Mouse (Mus musculus) c-Kit-positive CD71-positive TER-119-negative erythroid progenitor cells, embryonic 14.5 days (primary cell): ENCODE data around the gene Kcnj15.

ENCODE experiments used
- DNase-seq: peaks from one replicate; pipeline ENCODE4 v3.0.0-alpha.2; 2013; ENCODE audit warnings: low read depth

Kcnj15 gene

GRCm38 (mm10) chr16:95257266-95257894, at the start of gene Kcnj15:
Gene Kcnj15, plus strand, starts transcription at chr16:95257558.
- DNase-seq = no peak

GRCm38 (mm10) chr16:95208243-95208642, 49.1 kb upstream of the Kcnj15 start:
- no peak for DNase-seq

- no peak for DNase-seq
Measured at GRCm38 (mm10) chr16:95209011-95209466, 48.3 kb upstream of the Kcnj15 start.

- DNase-seq = no peak
Measured at GRCm38 (mm10) chr16:95214251-95215197, 42.8 kb upstream of the Kcnj15 start.

GRCm38 (mm10) chr16:95215782-95216181, 41.6 kb upstream of the Kcnj15 start:
- DNase-seq = no peak

GRCm38 (mm10) chr16:95216346-95216745, 41.0 kb upstream of the Kcnj15 start:
- no peak for DNase-seq

- DNase-seq = no peak
Measured at GRCm38 (mm10) chr16:95216824-95217223, 40.5 kb upstream of the Kcnj15 start.

GRCm38 (mm10) chr16:95218783-95219182, 38.6 kb upstream of the Kcnj15 start:
- DNase-seq = no peak

GRCm38 (mm10) chr16:95219459-95219858, 37.9 kb upstream of the Kcnj15 start:
- DNase-seq = no peak

- DNase-seq = no peak
Measured at GRCm38 (mm10) chr16:95221051-95221450, 36.3 kb upstream of the Kcnj15 start.

- DNase-seq = no peak
Measured at GRCm38 (mm10) chr16:95222026-95222718, 35.2 kb upstream of the Kcnj15 start.

GRCm38 (mm10) chr16:95223435-95223834, 33.9 kb upstream of the Kcnj15 start:
- no peak for DNase-seq

GRCm38 (mm10) chr16:95225285-95225684, 32.1 kb upstream of the Kcnj15 start:
- no peak for DNase-seq

- no peak for DNase-seq
Measured at GRCm38 (mm10) chr16:95231768-95232167, 25.6 kb upstream of the Kcnj15 start.

- no peak for DNase-seq
Measured at GRCm38 (mm10) chr16:95234891-95235548, 22.3 kb upstream of the Kcnj15 start.

GRCm38 (mm10) chr16:95239209-95239925, 18.0 kb upstream of the Kcnj15 start:
- no peak for DNase-seq

- no peak for DNase-seq
Measured at GRCm38 (mm10) chr16:95240688-95241087, 16.7 kb upstream of the Kcnj15 start.

GRCm38 (mm10) chr16:95241581-95241980, 15.8 kb upstream of the Kcnj15 start:
- DNase-seq = no peak

GRCm38 (mm10) chr16:95242114-95242513, 15.2 kb upstream of the Kcnj15 start:
- DNase-seq = no peak

- DNase-seq = no peak
Measured at GRCm38 (mm10) chr16:95243401-95243800, 14.0 kb upstream of the Kcnj15 start.

GRCm38 (mm10) chr16:95244626-95245303, 12.6 kb upstream of the Kcnj15 start:
- DNase-seq = no peak
